Mouse (Mus musculus): Measurements from ENCODE around the gene Vps18. TPM values are rescaled to one million over a fixed set of nuclear protein-coding genes. Genes with fewer than 3 reads are reported as not detected.
A peak's percentile ranks its signal among the peaks of the same experiment; 100 is the strongest.

Vps18 gene
- polyA plus RNA-seq, 1 experiment from 2014 or later = 10.9 TPM

DNA sequence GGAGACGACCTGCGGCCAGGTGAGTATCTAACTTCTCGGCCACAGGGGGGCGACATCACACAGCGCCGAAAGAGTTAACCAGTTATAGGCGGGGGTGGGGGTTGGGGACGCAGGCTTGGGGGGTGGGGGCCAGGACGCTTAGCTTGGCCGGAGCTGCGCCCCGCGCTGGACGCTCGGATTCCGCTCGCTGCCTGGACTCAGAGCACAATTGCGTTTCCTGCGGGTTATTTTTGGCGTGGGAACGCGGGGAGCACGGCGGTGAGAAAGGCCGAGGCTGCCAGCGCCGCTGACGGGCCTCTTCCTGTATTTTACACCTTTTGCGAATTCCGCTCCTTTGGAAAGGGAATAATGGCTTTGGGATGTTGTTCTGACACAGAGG, 38.6 kb downstream of the Vps18 start:
- 0% methylated on average over 30 of the region's 30 CpGs for WGBS
- H3K4me3 ChIP-seq (ENCODE audit: low read depth, low read length) = peak overlapping the region; percentile 51
- peak overlapping the region; percentile 92 for H3K4me2 ChIP-seq (replicated peaks; ENCODE audit: low read depth, low read length)
- H3K27me3 ChIP-seq (ENCODE audit: control insufficient read depth, insufficient read depth, low read length) = peaks cover 36% of the 10 kb centered on the region
- H3K9ac ChIP-seq (replicated peaks; ENCODE audit: low read depth, low read length) = peak overlapping the region; percentile 25; the same call in 1 of the 2 replicates
- no peaks in the 10 kb centered on the region for H3K9me3 ChIP-seq (ENCODE audit: control insufficient read depth, low read depth, low read length)
- no peak overlapping the region; the same call in 1 of the 2 replicates for H3K27ac ChIP-seq (ENCODE audit: low read length)
- H3K36me3 ChIP-seq (ENCODE audit: control insufficient read depth, insufficient read depth, low read length) = no peaks in the 10 kb centered on the region
- ATAC-seq (ENCODE audit: insufficient number of reproducible peaks, insufficient read depth, low FRiP score, low read depth) = no peak
- H3K4me1 ChIP-seq (ENCODE audit: control insufficient read depth, insufficient read depth, low read length) = peaks cover 31% of the 10 kb centered on the region

DNA sequence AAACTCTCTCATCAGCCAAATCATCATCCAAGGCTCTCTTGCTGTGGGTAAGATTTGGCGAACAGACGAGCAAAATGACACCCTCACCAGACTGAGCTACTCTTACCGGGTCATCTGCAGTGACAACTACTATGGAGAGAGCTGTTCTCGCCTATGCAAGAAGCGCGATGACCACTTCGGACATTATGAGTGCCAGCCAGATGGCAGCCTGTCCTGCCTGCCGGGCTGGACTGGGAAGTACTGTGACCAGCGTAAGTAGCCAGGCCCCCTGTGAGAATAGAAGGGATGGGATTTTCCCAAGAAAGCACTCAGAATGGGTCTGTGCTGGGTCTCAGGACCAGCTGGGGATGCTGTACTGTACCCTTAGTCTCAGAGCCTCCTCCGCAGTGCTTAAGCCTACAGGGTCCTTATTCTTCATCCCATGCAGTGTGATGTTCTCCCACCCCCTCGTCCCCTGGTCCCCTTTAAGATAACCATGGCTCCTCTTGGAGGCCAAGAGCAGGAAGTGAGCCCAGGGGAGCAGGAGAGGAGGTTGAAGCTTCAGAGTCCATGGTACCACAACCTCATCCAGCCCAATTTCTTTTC, 39.5 kb downstream of the Vps18 start:
- peak overlapping the region; percentile 51 for H3K4me3 ChIP-seq (ENCODE audit: low read depth, low read length)
- no peak overlapping the region for H3K27ac ChIP-seq (ENCODE audit: low read length)
- H3K9me3 ChIP-seq (ENCODE audit: control insufficient read depth, low read depth, low read length) = no peaks in the 10 kb centered on the region
- no peaks in the 10 kb centered on the region for H3K36me3 ChIP-seq (ENCODE audit: control insufficient read depth, insufficient read depth, low read length)
- ATAC-seq (ENCODE audit: insufficient number of reproducible peaks, insufficient read depth, low FRiP score, low read depth) = no peak
- H3K4me1 ChIP-seq (ENCODE audit: control insufficient read depth, insufficient read depth, low read length) = peaks cover 23% of the 10 kb centered on the region
- H3K27me3 ChIP-seq (ENCODE audit: control insufficient read depth, insufficient read depth, low read length) = peaks cover 26% of the 10 kb centered on the region
- H3K9ac ChIP-seq (replicated peaks; ENCODE audit: low read depth, low read length) = 0 out of 2 replicates have a peak overlapping the region, but pooled peaks have one; percentile 25
- WGBS = 30% methylated on average over 11 of the region's 11 CpGs
- peak overlapping the region; percentile 92; the same call in 1 of the 2 replicates for H3K4me2 ChIP-seq (replicated peaks; ENCODE audit: low read depth, low read length)

DNA sequence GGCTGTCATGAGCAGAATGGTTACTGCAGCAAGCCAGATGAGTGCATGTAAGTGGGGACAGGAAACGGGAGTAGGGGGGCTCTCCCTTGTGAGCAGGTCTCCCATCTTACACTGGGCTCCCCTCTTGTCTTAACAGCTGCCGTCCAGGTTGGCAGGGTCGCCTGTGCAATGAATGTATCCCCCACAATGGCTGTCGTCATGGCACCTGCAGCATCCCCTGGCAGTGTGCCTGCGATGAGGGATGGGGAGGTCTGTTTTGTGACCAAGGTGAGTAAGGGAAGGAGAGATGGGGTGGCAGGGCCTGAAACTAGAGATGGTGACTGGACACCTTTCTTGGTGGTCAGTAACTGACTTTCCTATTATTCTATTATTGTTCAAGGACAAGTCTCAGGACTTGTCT, 40.0 kb downstream of the Vps18 start:
- Histone ChIP-seq H3K9ac (replicated peaks; ENCODE audit: low read depth, low read length) (no peak overlapping the region), H3K9me3 (ENCODE audit: control insufficient read depth, low read depth, low read length) (no peaks in the 10 kb centered on the region), H3K36me3 (ENCODE audit: control insufficient read depth, insufficient read depth, low read length) (no peaks in the 10 kb centered on the region), H3K4me3 (ENCODE audit: low read depth, low read length) (0 out of 2 replicates have a peak overlapping the region, but pooled peaks have one; percentile 51), H3K27me3 (ENCODE audit: control insufficient read depth, insufficient read depth, low read length) (peaks cover 21% of the 10 kb centered on the region), H3K4me1 (ENCODE audit: control insufficient read depth, insufficient read depth, low read length) (peaks cover 23% of the 10 kb centered on the region), H3K4me2 (replicated peaks; ENCODE audit: low read depth, low read length) (peak overlapping the region; percentile 92; the same call in 1 of the 2 replicates), H3K27ac (ENCODE audit: low read length) (no peak overlapping the region)
- 37% methylated on average over 5 of the region's 5 CpGs for WGBS
- ATAC-seq (ENCODE audit: insufficient number of reproducible peaks, insufficient read depth, low FRiP score, low read depth) = no peak

DNA sequence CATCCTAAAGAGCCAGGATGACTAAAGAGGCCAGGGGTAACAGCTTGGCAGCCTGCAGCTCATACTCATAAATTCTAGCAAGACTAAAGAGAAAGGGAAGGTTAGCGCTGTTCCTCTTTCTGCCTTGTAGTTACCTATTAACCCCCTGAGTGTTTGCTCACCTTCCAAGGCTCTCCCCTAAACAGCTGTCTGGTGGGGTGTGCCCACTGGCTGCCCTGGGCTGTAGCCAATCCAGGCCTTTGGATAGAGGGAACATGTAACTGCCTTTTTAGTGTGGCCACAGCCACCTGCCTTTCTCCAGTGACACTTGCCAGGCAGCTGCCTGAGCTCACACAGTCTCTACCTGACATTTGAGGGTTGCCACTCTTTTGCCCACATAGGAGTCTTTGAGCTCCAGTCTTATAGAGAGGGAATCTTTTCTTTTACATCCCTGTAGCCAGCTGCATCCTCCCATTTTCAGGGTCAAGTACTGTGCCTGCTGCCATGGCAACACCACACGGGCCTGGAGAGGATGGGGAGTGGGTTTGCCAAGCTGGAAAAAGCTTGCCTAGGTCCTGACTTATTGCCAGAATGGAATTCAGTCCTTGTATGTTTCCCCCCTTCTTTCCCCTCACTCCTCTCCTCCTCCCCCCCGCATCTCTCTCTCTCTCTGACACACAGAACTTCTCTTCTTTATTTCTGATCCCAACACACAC, 40.7 kb downstream of the Vps18 start:
- Histone ChIP-seq H3K9ac (replicated peaks; ENCODE audit: low read depth, low read length) (no peak overlapping the region), H3K4me1 (ENCODE audit: control insufficient read depth, insufficient read depth, low read length) (peaks cover 23% of the 10 kb centered on the region), H3K36me3 (ENCODE audit: control insufficient read depth, insufficient read depth, low read length) (no peaks in the 10 kb centered on the region), H3K4me2 (replicated peaks; ENCODE audit: low read depth, low read length) (peak overlapping the region; percentile 16; the same call in 1 of the 2 replicates), H3K27me3 (ENCODE audit: control insufficient read depth, insufficient read depth, low read length) (peaks cover 15% of the 10 kb centered on the region), H3K4me3 (ENCODE audit: low read depth, low read length) (no peak overlapping the region), H3K9me3 (ENCODE audit: control insufficient read depth, low read depth, low read length) (no peaks in the 10 kb centered on the region), H3K27ac (ENCODE audit: low read length) (no peak overlapping the region)
- 49% methylated on average over 3 of the region's 3 CpGs for WGBS
- peak; percentile 59; the same call in 1 of the 2 replicates for ATAC-seq (ENCODE audit: insufficient number of reproducible peaks, insufficient read depth, low FRiP score, low read depth)

DNA sequence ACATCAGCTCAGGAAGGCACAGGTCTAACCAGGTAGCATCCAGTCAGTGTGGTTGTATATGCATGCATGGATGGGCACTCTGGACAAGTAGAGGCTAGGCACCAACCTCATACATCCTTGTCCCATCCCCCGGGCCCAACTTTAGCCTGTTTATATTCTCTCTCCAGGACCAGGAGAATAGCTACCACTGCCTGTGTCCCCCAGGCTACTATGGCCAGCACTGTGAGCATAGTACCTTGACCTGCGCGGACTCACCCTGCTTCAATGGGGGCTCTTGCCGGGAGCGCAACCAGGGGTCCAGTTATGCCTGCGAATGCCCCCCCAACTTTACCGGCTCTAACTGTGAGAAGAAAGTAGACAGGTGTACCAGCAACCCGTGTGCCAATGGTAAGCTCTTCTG, 42.3 kb downstream of the Vps18 start:
- Histone ChIP-seq H3K4me3 (ENCODE audit: low read depth, low read length) (no peak overlapping the region), H3K36me3 (ENCODE audit: control insufficient read depth, insufficient read depth, low read length) (no peaks in the 10 kb centered on the region), H3K4me1 (ENCODE audit: control insufficient read depth, insufficient read depth, low read length) (peaks cover 12% of the 10 kb centered on the region), H3K4me2 (replicated peaks; ENCODE audit: low read depth, low read length) (no peak overlapping the region; the same call in 1 of the 2 replicates), H3K9me3 (ENCODE audit: control insufficient read depth, low read depth, low read length) (no peaks in the 10 kb centered on the region), H3K27ac (ENCODE audit: low read length) (no peak overlapping the region), H3K9ac (replicated peaks; ENCODE audit: low read depth, low read length) (no peak overlapping the region), H3K27me3 (ENCODE audit: control insufficient read depth, insufficient read depth, low read length) (0 out of 2 replicates have a peak, but pooled peaks cover 7% of the 10 kb centered on the region)
- 89% methylated on average over 8 of the region's 8 CpGs for WGBS
- no peak for ATAC-seq (ENCODE audit: insufficient number of reproducible peaks, insufficient read depth, low FRiP score, low read depth)

DNA sequence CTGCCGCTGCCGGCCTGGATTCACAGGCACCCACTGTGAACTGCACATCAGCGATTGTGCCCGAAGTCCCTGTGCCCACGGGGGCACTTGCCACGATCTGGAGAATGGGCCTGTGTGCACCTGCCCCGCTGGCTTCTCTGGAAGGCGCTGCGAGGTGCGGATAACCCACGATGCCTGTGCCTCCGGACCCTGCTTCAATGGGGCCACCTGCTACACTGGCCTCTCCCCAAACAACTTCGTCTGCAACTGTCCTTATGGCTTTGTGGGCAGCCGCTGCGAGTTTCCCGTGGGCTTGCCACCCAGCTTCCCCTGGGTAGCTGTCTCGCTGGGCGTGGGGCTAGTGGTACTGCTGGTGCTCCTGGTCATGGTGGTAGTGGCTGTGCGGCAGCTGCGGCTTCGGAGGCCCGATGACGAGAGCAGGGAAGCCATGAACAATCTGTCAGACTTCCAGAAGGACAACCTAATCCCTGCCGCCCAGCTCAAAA, 43.7 kb downstream of the Vps18 start:
- no peak overlapping the region for H3K27ac ChIP-seq (ENCODE audit: low read length)
- WGBS = 73% methylated on average over 24 of the region's 24 CpGs
- no peaks in the 10 kb centered on the region for H3K36me3 ChIP-seq (ENCODE audit: control insufficient read depth, insufficient read depth, low read length)
- H3K9ac ChIP-seq (replicated peaks; ENCODE audit: low read depth, low read length) = no peak overlapping the region
- H3K4me3 ChIP-seq (ENCODE audit: low read depth, low read length) = no peak overlapping the region
- H3K4me2 ChIP-seq (replicated peaks; ENCODE audit: low read depth, low read length) = no peak overlapping the region
- no peak for ATAC-seq (ENCODE audit: insufficient number of reproducible peaks, insufficient read depth, low FRiP score, low read depth)
- H3K9me3 ChIP-seq (ENCODE audit: control insufficient read depth, low read depth, low read length) = no peaks in the 10 kb centered on the region
- no peaks in the 10 kb centered on the region for H3K4me1 ChIP-seq (ENCODE audit: control insufficient read depth, insufficient read depth, low read length)
- H3K27me3 ChIP-seq (ENCODE audit: control insufficient read depth, insufficient read depth, low read length) = 0 out of 2 replicates have a peak, but pooled peaks cover 3% of the 10 kb centered on the region

DNA sequence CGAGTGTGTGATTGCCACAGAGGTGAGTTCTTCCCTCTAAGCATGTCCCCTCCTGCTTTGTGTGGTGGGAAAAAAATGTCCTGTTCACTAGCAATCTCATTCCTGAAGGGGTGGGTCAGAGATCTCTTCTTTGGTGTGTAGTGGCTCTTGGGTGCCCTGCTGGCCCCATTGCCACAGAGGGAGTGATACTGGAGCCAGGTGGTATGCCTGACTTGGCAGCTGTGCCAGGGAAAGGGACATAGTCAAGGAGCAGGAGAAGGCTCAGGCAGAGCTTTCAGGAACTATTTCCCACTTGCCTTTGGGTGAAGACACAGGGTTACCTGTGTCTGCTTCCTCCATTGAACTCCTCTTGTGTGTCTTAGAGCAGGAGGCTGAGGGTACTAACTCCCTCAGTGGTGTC, 45.6 kb downstream of the Vps18 start:
- ATAC-seq (ENCODE audit: insufficient number of reproducible peaks, insufficient read depth, low FRiP score, low read depth) = no peak
- Histone ChIP-seq H3K9me3 (ENCODE audit: control insufficient read depth, low read depth, low read length) (no peaks in the 10 kb centered on the region), H3K9ac (replicated peaks; ENCODE audit: low read depth, low read length) (no peak overlapping the region), H3K27me3 (ENCODE audit: control insufficient read depth, insufficient read depth, low read length) (no peaks in the 10 kb centered on the region), H3K36me3 (ENCODE audit: control insufficient read depth, insufficient read depth, low read length) (no peaks in the 10 kb centered on the region), H3K4me2 (replicated peaks; ENCODE audit: low read depth, low read length) (no peak overlapping the region), H3K4me3 (ENCODE audit: low read depth, low read length) (no peak overlapping the region), H3K4me1 (ENCODE audit: control insufficient read depth, insufficient read depth, low read length) (0 out of 2 replicates have a peak, but pooled peaks cover 4% of the 10 kb centered on the region), H3K27ac (ENCODE audit: low read length) (no peak overlapping the region)
- 52% methylated on average over 1 of the region's 1 CpGs for WGBS

DNA sequence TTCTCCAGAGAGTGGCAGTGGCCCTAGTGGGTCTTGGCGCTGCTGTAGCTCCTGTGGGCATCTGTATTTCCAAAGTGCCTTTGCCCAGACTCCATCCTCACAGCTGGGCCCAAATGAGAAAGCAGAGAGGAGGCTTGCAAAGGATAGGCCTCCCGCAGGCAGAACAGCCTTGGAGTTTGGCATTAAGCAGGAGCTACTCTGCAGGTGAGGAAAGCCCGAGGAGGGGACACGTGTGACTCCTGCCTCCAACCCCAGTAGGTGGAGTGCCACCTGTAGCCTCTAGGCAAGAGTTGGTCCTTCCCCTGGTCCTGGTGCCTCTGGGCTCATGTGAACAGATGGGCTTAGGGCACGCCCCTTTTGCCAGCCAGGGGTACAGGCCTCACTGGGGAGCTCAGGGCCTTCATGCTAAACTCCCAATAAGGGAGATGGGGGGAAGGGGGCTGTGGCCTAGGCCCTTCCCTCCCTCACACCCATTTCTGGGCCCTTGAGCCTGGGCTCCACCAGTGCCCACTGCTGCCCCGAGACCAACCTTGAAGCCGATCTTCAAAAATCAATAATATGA, 46.5 kb downstream of the Vps18 start:
- no peaks in the 10 kb centered on the region for H3K9me3 ChIP-seq (ENCODE audit: control insufficient read depth, low read depth, low read length)
- H3K27ac ChIP-seq (ENCODE audit: low read length) = no peak overlapping the region
- no peak overlapping the region for H3K9ac ChIP-seq (replicated peaks; ENCODE audit: low read depth, low read length)
- H3K4me1 ChIP-seq (ENCODE audit: control insufficient read depth, insufficient read depth, low read length) = 0 out of 2 replicates have a peak, but pooled peaks cover 4% of the 10 kb centered on the region
- WGBS = 71% methylated on average over 7 of the region's 7 CpGs
- no peaks in the 10 kb centered on the region for H3K36me3 ChIP-seq (ENCODE audit: control insufficient read depth, insufficient read depth, low read length)
- H3K4me2 ChIP-seq (replicated peaks; ENCODE audit: low read depth, low read length) = no peak overlapping the region
- no peak overlapping the region for H3K4me3 ChIP-seq (ENCODE audit: low read depth, low read length)
- ATAC-seq (ENCODE audit: insufficient number of reproducible peaks, insufficient read depth, low FRiP score, low read depth) = no peak
- H3K27me3 ChIP-seq (ENCODE audit: control insufficient read depth, insufficient read depth, low read length) = no peaks in the 10 kb centered on the region
